Mouse (Mus musculus) mouse trophoblast stem cell (cell line): Measurements from ENCODE around the gene Tango6.

Experiments
- in situ Hi-C, 2 experiments: fragments of 300-500 bp; cut with MseI, MboI; formaldehyde crosslinking; loops; 2 replicates in 1 of 2; 3 replicates in 1 of 2; pipeline ENCODE4 v1.15.1; 2025

The Tango6 gene

GRCm38 (mm10) chr8:106697748-106698248 is 14.9 kb downstream of the Tango6 start:
- in situ Hi-C loops: loop anchor here in 1 of 2 experiments (5.0 kb wide), 1 partner anchor 190 kb away; no protein-coding TSS in a partner anchor

- in situ Hi-C loops: loop anchor here in 1 of 2 experiments (5.0 kb wide), 1 partner anchor 188 kb away; no protein-coding TSS in a partner anchor
Observed at GRCm38 (mm10) chr8:106699588-106699987, 16.7 kb downstream of the Tango6 start.

GRCm38 (mm10) chr8:106700131-106700530 is 17.3 kb downstream of the Tango6 start:
- in situ Hi-C loops: no loop called here

DNA sequence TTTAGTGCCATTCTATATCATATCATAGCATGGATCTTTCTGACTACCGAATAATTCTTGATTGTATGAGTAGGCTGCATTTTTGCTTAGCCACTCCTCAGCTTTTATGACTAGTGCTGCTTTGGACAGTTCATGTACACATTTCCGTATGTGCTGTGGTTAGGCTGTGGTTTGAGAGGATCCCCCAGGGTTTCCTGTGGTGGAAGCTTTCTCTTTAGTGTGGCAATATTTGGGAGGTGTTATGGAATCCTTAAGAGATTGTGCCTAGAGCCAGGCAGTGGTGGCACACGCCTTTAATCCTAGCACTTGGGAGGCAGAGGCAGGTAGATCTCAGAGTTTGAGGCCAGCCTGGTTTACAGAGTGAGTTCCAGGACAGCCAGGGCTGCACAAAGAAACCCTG is 18.5 kb downstream of the Tango6 start:
- in situ Hi-C loops: no loop called here

GRCm38 (mm10) chr8:106704199-106704900 is 21.5 kb downstream of the Tango6 start:
- in situ Hi-C loops: no loop called here

GRCm38 (mm10) chr8:106704901-106705321 is 22.0 kb downstream of the Tango6 start:
- in situ Hi-C loops: no loop called here

DNA sequence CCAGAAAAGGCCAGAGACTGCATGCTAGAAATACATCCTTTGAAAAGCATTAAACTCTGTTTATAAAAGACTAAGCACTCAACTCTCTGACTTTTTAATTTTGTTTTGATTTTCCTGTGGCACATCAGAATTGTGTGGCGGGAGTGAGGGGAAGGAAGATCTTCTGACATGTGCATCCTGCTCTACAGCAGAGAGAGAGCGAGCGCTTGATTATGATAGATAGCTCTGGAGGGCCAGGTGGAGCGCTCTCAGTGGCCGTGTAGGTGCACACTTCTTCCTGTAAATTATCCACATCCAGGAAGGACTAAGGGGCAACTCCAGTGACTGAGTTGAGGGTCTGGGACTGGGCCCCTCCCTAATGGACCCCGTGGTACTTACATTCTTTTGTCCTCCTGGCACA is 23.3 kb downstream of the Tango6 start:
- in situ Hi-C loops: no loop called here

- in situ Hi-C loops: no loop called here
Observed at GRCm38 (mm10) chr8:106710002-106710401, 27.1 kb downstream of the Tango6 start.

DNA sequence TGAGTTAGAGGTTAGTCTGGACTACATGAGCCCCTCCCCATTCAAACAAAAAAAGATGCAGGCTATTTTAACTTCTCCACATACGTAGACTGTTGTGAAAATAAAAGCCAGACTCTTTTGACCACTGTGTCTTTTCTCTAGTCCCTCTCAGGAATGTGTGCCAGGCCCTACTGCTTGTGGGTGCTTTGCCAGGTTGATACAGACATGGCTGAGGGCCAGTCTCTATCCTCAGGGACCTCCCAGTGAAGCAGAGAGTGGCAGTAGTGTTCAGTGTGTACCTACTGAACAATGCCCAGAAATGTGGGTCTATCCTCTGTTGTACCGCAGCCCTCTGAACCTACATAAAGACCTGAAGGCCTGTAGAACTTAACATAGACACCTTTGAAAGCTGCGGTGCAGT is 29.6 kb downstream of the Tango6 start:
- in situ Hi-C loops: no loop called here

GRCm38 (mm10) chr8:106714297-106714696 is 31.4 kb downstream of the Tango6 start:
- in situ Hi-C loops: no loop called here

- in situ Hi-C loops: loop anchor here in 1 of 2 experiments (5.0 kb wide), 1 partner anchor 159 kb away; no protein-coding TSS in a partner anchor
Observed at GRCm38 (mm10) chr8:106718091-106718500, 35.2 kb downstream of the Tango6 start.

GRCm38 (mm10) chr8:106720921-106721320 is 38.1 kb downstream of the Tango6 start:
- in situ Hi-C loops: no loop called here

- in situ Hi-C loops: no loop called here
Observed at GRCm38 (mm10) chr8:106722453-106722852, 39.6 kb downstream of the Tango6 start.

DNA sequence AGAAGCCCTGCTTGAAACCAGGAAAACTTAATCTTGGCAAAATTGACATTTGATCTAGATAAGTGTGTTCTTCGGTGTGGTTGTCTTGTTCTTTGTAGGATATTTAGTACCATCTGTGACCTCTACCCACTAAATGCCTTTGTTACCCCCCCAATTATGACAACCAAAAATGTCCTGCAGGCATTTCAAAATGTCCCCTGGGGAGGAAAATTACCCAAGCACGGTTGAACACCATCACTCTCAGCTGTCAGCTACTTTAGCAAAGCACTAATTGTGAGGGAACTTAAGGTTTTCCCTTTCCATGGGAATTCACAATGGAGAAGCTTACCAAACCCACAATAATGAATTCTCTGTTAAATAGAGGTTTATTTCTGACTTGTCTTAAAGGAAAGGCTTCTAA is 41.1 kb downstream of the Tango6 start:
- in situ Hi-C loops: no loop called here

DNA sequence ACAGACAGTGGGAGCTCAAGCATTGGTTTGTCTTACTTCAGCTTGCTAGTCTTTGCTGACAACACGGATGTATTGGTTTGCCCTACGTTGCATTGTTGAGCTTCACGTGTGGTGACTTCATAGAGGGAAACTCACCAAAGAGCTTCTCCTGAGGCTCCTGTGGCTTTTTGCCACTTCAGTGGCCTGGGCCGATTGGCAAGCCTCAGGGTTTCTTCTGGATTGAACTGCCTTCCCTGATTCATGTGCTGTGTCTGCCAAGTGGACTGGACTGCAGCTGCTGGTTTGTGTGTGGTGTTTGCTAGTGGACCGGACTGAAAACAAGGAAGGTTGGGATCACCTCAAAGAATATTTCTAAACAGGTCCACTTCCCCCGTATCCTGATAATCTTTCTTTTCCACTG is 43.7 kb downstream of the Tango6 start:
- in situ Hi-C loops: no loop called here

DNA sequence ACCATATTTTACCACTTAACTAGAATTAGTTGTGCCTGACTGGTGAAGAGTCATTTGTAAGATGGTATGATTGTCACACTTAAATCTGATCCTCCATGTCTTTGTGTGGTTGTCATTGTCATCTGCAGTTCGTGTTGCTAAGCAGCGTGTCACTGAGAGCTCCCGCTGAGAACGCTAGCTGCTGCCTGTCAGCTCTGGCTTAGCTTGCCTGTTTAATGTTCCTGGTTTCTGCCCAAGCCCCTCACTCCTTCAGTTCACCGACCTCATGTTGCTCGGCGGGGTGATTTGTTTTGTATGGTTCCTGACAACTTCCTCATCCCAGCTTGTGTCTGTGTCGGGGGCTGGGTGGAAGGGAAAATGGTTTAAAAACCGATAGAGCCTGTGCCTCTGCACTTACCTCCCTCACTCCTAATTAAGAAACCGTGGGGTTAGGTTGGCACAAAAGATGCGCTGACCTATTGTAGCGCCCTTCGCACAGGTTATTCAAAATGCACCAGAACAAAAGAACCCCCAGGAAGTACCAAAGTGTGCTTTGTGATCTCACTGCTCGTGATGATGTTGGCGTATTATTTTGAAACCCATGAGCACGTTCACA is 44.5 kb downstream of the Tango6 start:
- in situ Hi-C loops: no loop called here

DNA sequence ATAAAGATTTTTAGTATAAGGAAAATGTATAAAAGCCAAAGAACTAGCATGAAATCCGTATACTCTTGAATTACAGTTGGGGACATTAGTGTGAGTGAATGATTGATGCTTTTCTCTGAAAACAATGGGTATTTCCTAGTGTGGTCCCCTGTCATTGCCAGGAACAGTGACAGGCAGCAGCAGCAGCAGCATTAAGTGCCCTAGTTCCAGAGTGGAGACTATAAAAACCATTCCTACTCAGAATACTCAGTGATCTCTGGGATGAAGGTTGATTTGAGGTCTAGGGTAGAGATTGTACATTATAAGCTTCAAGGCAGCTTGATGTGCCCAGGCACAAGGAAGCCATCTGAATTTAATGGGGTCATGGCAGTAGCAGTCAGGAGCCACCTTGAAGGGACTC is 45.0 kb downstream of the Tango6 start:
- in situ Hi-C loops: no loop called here

DNA sequence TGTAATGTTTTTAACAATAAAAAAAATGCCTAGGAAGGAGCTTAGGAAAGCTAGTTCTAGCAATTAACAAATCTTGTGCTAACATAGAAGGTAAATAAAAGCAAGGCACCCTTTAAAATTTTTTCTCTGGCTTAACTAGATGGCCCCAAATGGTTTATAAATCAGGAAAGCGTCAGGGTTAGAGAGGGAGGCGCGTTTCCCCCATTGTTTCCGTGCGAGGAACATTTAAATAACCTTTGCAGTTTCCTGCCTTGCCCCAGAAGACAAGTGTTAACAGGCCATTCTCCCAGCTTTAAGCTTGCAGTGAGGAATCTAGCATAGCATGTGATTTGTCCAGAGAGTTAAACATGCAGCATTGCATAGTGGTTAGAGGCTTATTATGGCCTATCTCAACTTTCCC is 50.1 kb downstream of the Tango6 start:
- in situ Hi-C loops: no loop called here

GRCm38 (mm10) chr8:106733703-106734102 is 50.8 kb downstream of the Tango6 start:
- in situ Hi-C loops: no loop called here

DNA sequence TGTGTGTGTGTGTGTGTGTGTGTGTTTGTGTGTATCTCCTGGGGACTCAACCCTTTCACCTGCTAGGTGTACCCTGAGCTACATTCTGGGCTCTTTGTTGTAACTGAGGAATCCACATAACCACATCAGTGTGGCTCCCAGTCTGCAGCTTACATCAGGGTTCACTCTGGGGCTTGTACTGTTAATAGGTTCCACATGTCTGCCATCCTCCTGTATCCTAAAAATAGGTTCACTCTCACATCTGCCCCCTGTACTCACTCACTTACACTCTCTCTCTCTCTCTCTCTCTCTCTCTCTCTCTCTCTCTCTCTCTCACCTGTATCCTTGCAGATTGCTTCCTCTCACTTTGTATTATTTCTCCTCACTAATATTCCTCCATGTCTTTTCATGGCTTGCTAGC is 51.4 kb downstream of the Tango6 start:
- in situ Hi-C loops: no loop called here

DNA sequence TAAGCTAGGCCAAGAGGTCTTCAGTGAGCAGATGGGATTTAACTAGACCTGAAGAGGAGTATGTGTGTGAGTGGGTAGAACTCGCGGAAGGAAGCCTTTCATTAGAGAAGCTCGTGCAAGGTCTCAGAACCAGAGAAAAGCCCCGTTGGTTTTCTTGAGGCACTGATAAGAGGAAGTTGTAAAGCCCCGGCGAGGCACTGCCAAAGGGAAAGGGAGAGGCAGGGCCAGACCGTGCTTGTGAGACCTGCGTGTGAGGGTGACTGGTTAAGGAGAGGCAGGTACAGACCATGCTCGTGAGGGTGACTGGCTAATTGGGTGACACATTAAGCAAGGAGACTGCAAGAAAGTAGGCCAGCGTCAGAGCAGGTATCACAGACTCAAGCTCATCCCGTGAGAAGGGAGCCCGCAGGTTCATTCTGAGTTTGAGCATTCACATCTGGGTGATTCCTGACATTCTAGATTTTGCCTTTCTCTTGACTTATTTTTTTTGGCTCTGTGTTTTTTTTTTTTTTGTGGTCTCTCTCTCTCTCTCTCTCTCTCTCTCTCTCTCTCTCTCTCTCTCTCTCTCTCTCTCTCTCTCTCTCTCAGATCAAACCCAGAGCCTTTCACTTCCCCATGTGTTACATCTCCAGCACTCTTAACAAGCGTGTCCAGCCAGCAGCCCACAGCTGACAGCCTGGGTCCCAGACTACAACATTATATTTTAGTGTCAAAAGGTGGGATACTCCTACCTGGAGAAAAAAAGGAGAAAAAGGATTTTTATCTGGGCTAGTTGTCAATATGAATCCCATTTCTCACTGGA is 54.2 kb downstream of the Tango6 start:
- in situ Hi-C loops: no loop called here

DNA sequence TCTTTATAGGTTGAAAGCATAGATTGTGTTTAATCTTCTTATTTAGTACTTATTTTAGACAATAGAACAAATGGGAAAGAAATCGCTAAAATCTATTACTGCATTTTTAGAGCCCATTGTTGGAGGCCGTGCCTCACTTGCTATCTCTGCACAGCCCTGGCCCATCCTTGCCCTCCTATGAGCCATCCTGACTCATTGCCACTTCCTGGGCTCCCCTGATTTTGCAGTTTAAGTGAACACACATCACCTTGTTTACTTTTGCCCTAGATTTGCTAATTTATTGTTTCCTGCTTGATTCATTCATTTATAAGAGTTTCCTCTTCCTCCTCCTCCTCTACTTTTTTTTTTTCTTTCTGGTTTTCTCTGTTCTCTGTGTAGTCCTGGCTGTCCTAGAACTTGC is 55.0 kb downstream of the Tango6 start:
- in situ Hi-C loops: no loop called here
